Mouse (Mus musculus) liver, postnatal 0 days (tissue): ENCODE measurements around the gene Ucp2.

ENCODE experiments used
- CTCF ChIP-seq: sonication (generic); IDR thresholded peaks from 2 replicates; pipeline ENCODE4 v1.5.1; 2016; ENCODE audit warnings: antibody characterized with exemption, low read depth
- EP300 ChIP-seq: IDR thresholded peaks from 2 replicates; pipeline ENCODE4 v1.6.1; 2016; ENCODE audit warnings: antibody characterized with exemption, low read depth, mild to moderate bottlenecking

- TF ChIP-seq CTCF (no peak), EP300 (no peak)
Measured at GRCm38 (mm10) chr7:100511602-100512001, 18.5 kb downstream of the Ucp2 start.
